Mouse (Mus musculus) C2C12 (cell line): ENCODE results near the gene Fam168a.

ENCODE experiments used
- CTCF ChIP-seq: IDR thresholded peaks from one replicate; pipeline ENCODE4 v1.5.1; 2011; ENCODE audit not compliant: control insufficient read depth, insufficient read depth, insufficient read length
- MYOD1 ChIP-seq: IDR thresholded peaks from one replicate; pipeline ENCODE4 v1.6.1; 2011; ENCODE audit warnings: low read depth; ENCODE audit not compliant: control insufficient read depth, insufficient read length

GRCm38 (mm10) chr7:100722268-100722667 lies 15.8 kb downstream of the Fam168a start:
- TF ChIP-seq CTCF (no peak), MYOD1 (no peak)
